Mouse (Mus musculus): ENCODE measurements around the gene Mrpl43. TPM values are rescaled to one million over a fixed set of nuclear protein-coding genes. Genes with fewer than 3 reads are reported as not detected.
A peak's percentile ranks its signal among the peaks of the same experiment; 100 is the strongest.

The Mrpl43 gene
- total and polyA plus RNA-seq, 3 experiments: 45.6 to 64.7 (median 53.6) TPM

DNA sequence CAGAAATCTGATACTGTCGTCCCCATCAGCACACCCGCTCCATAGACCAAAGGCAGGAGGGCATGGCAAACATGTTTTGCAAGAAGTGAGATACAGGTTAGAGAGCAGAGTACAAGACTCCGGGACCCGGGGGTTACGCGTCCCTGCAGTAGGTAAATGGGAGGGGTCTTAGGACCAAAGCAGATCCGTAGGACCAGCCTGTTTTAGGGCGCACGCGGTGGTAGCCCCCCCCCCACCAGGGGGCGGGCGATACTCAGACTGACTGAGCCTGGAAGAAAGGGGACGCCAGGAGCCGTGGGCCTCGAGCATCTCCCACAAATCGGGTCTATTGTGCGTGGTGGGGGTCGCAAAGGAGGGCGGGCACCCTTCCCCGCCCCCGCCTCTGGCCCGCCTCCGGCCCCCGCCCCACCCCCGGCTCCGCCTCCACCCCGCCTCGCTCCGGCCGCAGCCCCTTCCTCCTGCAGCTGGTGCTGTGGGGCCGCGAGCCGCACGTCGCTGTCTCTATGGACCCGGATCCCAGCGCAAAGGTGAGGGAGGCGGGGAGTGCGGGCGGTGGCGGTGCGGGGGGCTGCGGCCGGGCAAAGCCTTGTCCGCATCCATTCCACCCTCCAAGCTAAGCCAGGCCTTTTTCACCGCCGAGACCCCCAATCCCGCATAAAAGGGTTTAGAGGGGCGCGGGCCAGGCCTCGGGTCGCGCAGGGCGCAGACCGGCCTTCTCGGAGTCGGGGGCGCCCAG is 17.2 kb downstream of the Mrpl43 start, which contains the start of gene Sema4g:
Sema4g (plus strand) TSS at position 271 of the 736 bp plus-strand sequence.
- peak within 1 kb of the TSS; percentile 52 for H3K4me3 ChIP-seq
- H3K9ac ChIP-seq (ENCODE audit: low read depth, low read length): peak within 1 kb of the TSS; percentile 62
- H3K36me3 ChIP-seq (ENCODE audit: control insufficient read depth, insufficient read depth, low read length): no peaks in the 10 kb centered on the region
- H3K4me1 ChIP-seq (ENCODE audit: control insufficient read depth, insufficient read depth, low read length): peaks cover 3% of the 10 kb centered on the region; the same call in 1 of the 2 replicates
- 2% methylated on average over 57 of the region's 58 CpGs for WGBS
- peaks cover 3% of the 10 kb centered on the region; the same call in 1 of the 2 replicates for H3K27me3 ChIP-seq (ENCODE audit: control insufficient read depth, insufficient read depth, low read length)
- no peak within 1 kb of the TSS for H3K27ac ChIP-seq
- intact Hi-C loops (cut with DNase I): no loop called here
- TF ChIP-seq EP300 (IDR thresholded peaks at IDR 0.05; ENCODE audit: insufficient read depth, low read depth, low read length) (no peak), CTCF (IDR thresholded peaks at IDR 0.05) (peak; percentile 69)
- H3K79me2 ChIP-seq (replicated peaks; ENCODE audit: control insufficient read depth, insufficient read depth, low read length): no peaks in the 10 kb centered on the region
- peak; percentile 28 to 56 for DNase-seq

DNA sequence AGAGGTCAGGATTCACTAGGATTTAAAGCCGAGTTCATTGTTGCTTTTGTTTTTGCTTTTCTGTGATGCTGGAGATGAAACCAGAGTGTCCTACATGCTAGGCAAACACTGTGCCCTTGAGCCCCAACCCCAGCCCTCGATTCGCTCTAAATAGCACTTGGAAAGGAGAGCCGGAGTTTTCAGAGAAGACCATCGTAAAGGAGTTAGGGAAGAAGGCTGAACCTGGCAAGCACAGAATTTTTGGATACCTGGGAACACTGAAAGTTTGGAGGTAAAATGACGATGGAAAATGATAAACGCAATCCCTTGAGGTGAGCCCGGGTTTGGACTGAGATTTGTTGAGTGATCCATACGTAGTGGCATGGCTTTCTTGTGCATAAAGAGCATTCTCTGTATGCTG is 17.9 kb downstream of the Mrpl43 start:
- no peak for DNase-seq
- Histone ChIP-seq H3K4me3 (no peak overlapping the region), H3K4me1 (ENCODE audit: control insufficient read depth, insufficient read depth, low read length) (peaks cover 3% of the 10 kb centered on the region; the same call in 1 of the 2 replicates), H3K27ac (no peak overlapping the region), H3K79me2 (replicated peaks; ENCODE audit: control insufficient read depth, insufficient read depth, low read length) (no peaks in the 10 kb centered on the region), H3K9ac (ENCODE audit: low read depth, low read length) (no peak overlapping the region), H3K27me3 (ENCODE audit: control insufficient read depth, insufficient read depth, low read length) (peaks cover 3% of the 10 kb centered on the region; the same call in 1 of the 2 replicates), H3K36me3 (ENCODE audit: control insufficient read depth, insufficient read depth, low read length) (no peaks in the 10 kb centered on the region)
- TF ChIP-seq POLR2A (IDR thresholded peaks at IDR 0.05; ENCODE audit: insufficient read depth, low read depth, low read length) (no peak), CTCF (IDR thresholded peaks at IDR 0.05) (no peak), EP300 (IDR thresholded peaks at IDR 0.05; ENCODE audit: insufficient read depth, low read depth, low read length) (no peak)
- intact Hi-C loops (cut with DNase I): no loop called here
- 37% methylated on average over 9 of the region's 9 CpGs for WGBS

DNA sequence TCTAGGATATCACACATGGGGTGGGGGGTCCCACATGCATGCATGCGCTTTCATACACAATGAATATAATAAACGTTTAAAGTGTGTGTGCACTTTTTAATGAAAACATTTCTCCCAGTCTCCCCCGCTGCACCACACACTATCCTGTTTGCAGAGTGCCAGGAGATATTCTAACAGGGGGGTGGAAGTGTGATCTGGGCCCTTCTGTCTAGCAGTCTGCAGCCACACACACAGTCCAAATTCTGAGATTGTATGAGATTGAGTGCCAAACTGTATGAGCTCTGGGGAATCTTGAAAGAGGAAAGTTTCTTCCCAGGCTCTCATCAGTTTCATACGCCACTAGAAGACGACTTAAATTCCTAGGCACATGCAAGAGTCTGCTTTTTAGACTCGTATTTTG is 18.4 kb downstream of the Mrpl43 start:
- WGBS: 73% methylated on average over 6 of the region's 6 CpGs
- Histone ChIP-seq H3K4me3 (no peak overlapping the region), H3K27me3 (ENCODE audit: control insufficient read depth, insufficient read depth, low read length) (peaks cover 3% of the 10 kb centered on the region; the same call in 1 of the 2 replicates), H3K79me2 (replicated peaks; ENCODE audit: control insufficient read depth, insufficient read depth, low read length) (no peaks in the 10 kb centered on the region), H3K9ac (ENCODE audit: low read depth, low read length) (no peak overlapping the region), H3K27ac (no peak overlapping the region), H3K36me3 (ENCODE audit: control insufficient read depth, insufficient read depth, low read length) (no peaks in the 10 kb centered on the region), H3K4me1 (ENCODE audit: control insufficient read depth, insufficient read depth, low read length) (peaks cover 3% of the 10 kb centered on the region; the same call in 1 of the 2 replicates)
- intact Hi-C loops (cut with DNase I): no loop called here
- no peak for DNase-seq
- TF ChIP-seq CTCF (IDR thresholded peaks at IDR 0.05) (no peak), POLR2A (IDR thresholded peaks at IDR 0.05; ENCODE audit: insufficient read depth, low read depth, low read length) (no peak)

DNA sequence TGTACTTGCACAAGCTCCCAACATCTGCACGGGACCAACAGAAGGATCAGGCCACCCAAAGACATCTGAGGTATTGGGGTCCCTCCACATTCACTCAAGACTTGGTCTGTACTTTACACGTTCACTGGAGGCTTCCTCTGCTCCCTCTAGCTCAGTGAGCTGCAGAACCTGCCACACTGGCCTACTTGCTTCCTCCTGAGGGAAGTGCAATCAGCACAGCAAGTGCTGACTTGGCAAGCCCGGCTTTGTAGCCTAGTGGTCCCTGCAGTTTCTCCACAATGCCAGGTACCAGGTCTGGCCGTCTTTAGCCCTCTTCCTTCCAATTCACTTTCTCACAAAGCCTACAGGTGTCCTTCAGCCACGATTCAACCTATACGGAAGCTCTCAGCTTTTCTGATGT is 19.2 kb downstream of the Mrpl43 start:
- no peaks in the 10 kb centered on the region for H3K36me3 ChIP-seq (ENCODE audit: control insufficient read depth, insufficient read depth, low read length)
- DNase-seq: no peak
- 78% methylated on average over 6 of the region's 6 CpGs for WGBS
- no peak overlapping the region for H3K4me3 ChIP-seq
- no peaks in the 10 kb centered on the region for H3K79me2 ChIP-seq (replicated peaks; ENCODE audit: control insufficient read depth, insufficient read depth, low read length)
- H3K27me3 ChIP-seq (ENCODE audit: control insufficient read depth, insufficient read depth, low read length): peaks cover 3% of the 10 kb centered on the region; the same call in 1 of the 2 replicates
- intact Hi-C loops (cut with DNase I): no loop called here
- H3K9ac ChIP-seq (ENCODE audit: low read depth, low read length): no peak overlapping the region
- TF ChIP-seq CTCF (IDR thresholded peaks at IDR 0.05) (no peak), POLR2A (IDR thresholded peaks at IDR 0.05; ENCODE audit: insufficient read depth, low read depth, low read length) (no peak), EP300 (IDR thresholded peaks at IDR 0.05; ENCODE audit: insufficient read depth, low read depth, low read length) (no peak)
- H3K4me1 ChIP-seq (ENCODE audit: control insufficient read depth, insufficient read depth, low read length): peaks cover 5% of the 10 kb centered on the region; the same call in 1 of the 2 replicates
- H3K27ac ChIP-seq: no peak overlapping the region

GRCm38 (mm10) chr19:44985159-44985988 is 20.9 kb downstream of the Mrpl43 start:
- WGBS: 30% methylated on average over 5 of the region's 5 CpGs
- intact Hi-C loops (cut with DNase I): no loop called here
- TF ChIP-seq EP300 (IDR thresholded peaks at IDR 0.05; ENCODE audit: insufficient read depth, low read depth, low read length): no peak
- TF ChIP-seq CTCF (IDR thresholded peaks at IDR 0.05): no peak
- TF ChIP-seq POLR2A (IDR thresholded peaks at IDR 0.05; ENCODE audit: insufficient read depth, low read depth, low read length): no peak
- Histone ChIP-seq H3K36me3 (ENCODE audit: control insufficient read depth, insufficient read depth, low read length) (no peaks in the 10 kb centered on the region), H3K4me3 (no peak overlapping the region), H3K4me1 (ENCODE audit: control insufficient read depth, insufficient read depth, low read length) (peaks cover 5% of the 10 kb centered on the region; the same call in 1 of the 2 replicates), H3K79me2 (replicated peaks; ENCODE audit: control insufficient read depth, insufficient read depth, low read length) (no peaks in the 10 kb centered on the region), H3K9ac (ENCODE audit: low read depth, low read length) (no peak overlapping the region), H3K27ac (no peak overlapping the region), H3K27me3 (ENCODE audit: control insufficient read depth, insufficient read depth, low read length) (peaks cover 3% of the 10 kb centered on the region; the same call in 1 of the 2 replicates)
- DNase-seq: no peak

Measured in heart, adult 2 months (tissue).